Mouse (Mus musculus) midbrain, postnatal 0 days (tissue): Measurements from ENCODE around the gene Ltbp2. TPM values are rescaled to one million over a fixed set of nuclear protein-coding genes. Genes with fewer than 3 reads are reported as not detected.

Experiments
- ATAC-seq: fragments of 200-750 bp; cut with Nextera tagmentation; 2 replicates; pipeline ENCODE4 v1.8.0; 2017; ENCODE audit warnings: moderate number of reproducible peaks, mild to moderate bottlenecking, moderate TSS enrichment, moderate library complexity; ENCODE audit not compliant: low FRiP score
- DNase-seq: peaks from one replicate; pipeline ENCODE4 v3.0.0-alpha.2; 2015; ENCODE audit warnings: low spot score
- H3K27ac ChIP-seq: fragments of 300-500 bp; sonication (generic); 2 replicates; pipeline ENCODE4 v1.5.1; 2014; ENCODE audit warnings: low read depth, mild to moderate bottlenecking, low read length, mixed read lengths
- H3K27me3 ChIP-seq: fragments of 300-500 bp; sonication (generic); 2 replicates; pipeline ENCODE4 v1.6.1; 2014; ENCODE audit warnings: low read length, control low read depth, mixed read lengths; ENCODE audit not compliant: insufficient read depth
- H3K36me3 ChIP-seq: fragments of 300-500 bp; sonication (generic); 2 replicates; pipeline ENCODE4 v1.6.1; 2014; ENCODE audit warnings: low read length, control low read depth, mixed read lengths; ENCODE audit not compliant: insufficient read depth
- H3K4me1 ChIP-seq: fragments of 300-500 bp; sonication (generic); 2 replicates; pipeline ENCODE4 v1.6.1; 2014; ENCODE audit warnings: mild to moderate bottlenecking, control low read depth, antibody characterized with exemption, low read length, mixed read lengths; ENCODE audit not compliant: insufficient read depth
- H3K4me2 ChIP-seq: fragments of 300-500 bp; sonication (generic); 2 replicates; pipeline ENCODE4 v1.6.1; 2014; ENCODE audit warnings: low read depth, mild to moderate bottlenecking, low read length, mixed read lengths; ENCODE audit not compliant: poor library complexity, severe bottlenecking
- H3K4me3 ChIP-seq: fragments of 300-500 bp; sonication (generic); 2 replicates; pipeline ENCODE4 v1.5.1; 2014; ENCODE audit warnings: low read depth, mild to moderate bottlenecking, low read length, moderate library complexity
- H3K9ac ChIP-seq: fragments of 300-500 bp; sonication (generic); replicated peaks from 2 replicates; pipeline ENCODE4 v1.6.1; 2014; ENCODE audit warnings: mild to moderate bottlenecking, low read length, moderate library complexity, mixed read lengths; ENCODE audit not compliant: poor library complexity, severe bottlenecking
- H3K9me3 ChIP-seq: fragments of 300-500 bp; sonication (generic); 2 replicates; pipeline ENCODE4 v1.6.1; 2016; ENCODE audit warnings: low read length, control low read depth
- CTCF ChIP-seq: IDR thresholded peaks from 2 replicates; pipeline ENCODE4 v1.5.1; 2016; ENCODE audit warnings: antibody characterized with exemption, mild to moderate bottlenecking
- WGBS: fragments of 180-500 bp; shearing (Covaris S2); extraction: QIAGEN DNeasy Blood & Tissue Kit; methylation state at CpG from one replicate; pipeline ENCODE4 v1.1.7; 2014; 5-methylcytosine and 5-hydroxymethylcytosine counted together
- polyA plus RNA-seq: library from polyadenylated mRNA; unstranded; fragments of >200 nt; fragmentation: Nextera tagmentation; extraction: Ambion mirVana; gene quantifications from 2 replicates; pipeline ENCODE4 v1.2.1, GENCODE M21; 2015
- total RNA-seq: library from RNA; depleted of rRNA; stranded (reverse); fragments of >200 nt; gene quantifications from 2 replicates; pipeline ENCODE4 v1.2.3, GENCODE M21; 2014

The Ltbp2 gene
- total and polyA plus RNA-seq, 2 experiments from 2014 or later = 0.14 to 4.0 TPM

DNA sequence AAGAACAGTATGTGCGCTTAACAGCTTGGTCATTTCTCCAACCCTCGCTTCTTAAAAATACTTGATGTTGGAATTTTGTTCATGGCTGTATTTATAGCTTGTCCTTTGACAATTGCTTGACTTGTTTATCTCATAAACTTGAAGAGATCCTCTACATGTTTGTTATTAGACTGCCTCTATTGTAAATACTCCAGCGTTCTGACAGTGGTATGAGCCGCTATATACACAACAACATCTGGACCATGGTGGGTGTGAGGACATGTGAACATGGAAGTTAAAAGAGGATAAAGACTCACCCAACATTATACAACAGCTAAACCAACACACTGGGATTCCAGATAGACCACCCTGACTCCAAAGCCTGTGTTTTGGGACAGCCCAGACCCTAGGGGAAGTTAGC, 41.6 kb downstream of the Ltbp2 start:
- Histone ChIP-seq H3K4me2 (no peak overlapping the region), H3K9ac (no peak overlapping the region), H3K4me1 (no peaks in the 10 kb centered on the region), H3K9me3 (no peaks in the 10 kb centered on the region), H3K4me3 (no peak overlapping the region), H3K27ac (no peak overlapping the region), H3K27me3 (no peaks in the 10 kb centered on the region), H3K36me3 (no peaks in the 10 kb centered on the region)
- DNase-seq (no peak), ATAC-seq (no peak)
- TF ChIP-seq CTCF = no peak
- 93% methylated on average over 4 of the region's 4 CpGs for WGBS

DNA sequence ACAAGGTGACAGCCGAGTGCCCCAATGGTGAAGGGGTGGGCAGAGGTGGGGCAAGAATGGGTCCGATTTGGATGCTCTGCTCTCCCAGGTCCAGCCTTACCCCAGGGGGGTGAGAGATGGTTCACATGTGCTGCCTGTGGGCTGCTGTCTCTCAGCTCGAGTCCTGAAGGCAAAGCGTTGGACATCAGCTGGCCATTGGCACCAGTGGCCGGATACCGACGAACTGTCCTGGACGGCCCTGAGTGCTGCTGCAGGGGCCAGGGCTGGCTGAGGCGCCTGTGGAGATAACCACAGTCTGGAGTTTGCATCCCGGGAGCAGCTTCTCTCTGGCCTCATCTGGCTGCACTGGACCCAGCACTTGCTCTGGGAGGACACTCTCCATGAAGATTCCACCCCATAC, 44.7 kb downstream of the Ltbp2 start:
- Histone ChIP-seq H3K27ac (no peak overlapping the region), H3K4me1 (no peaks in the 10 kb centered on the region), H3K9me3 (no peaks in the 10 kb centered on the region), H3K36me3 (no peaks in the 10 kb centered on the region), H3K4me2 (no peak overlapping the region), H3K27me3 (no peaks in the 10 kb centered on the region), H3K4me3 (no peak overlapping the region), H3K9ac (no peak overlapping the region)
- no peak for TF ChIP-seq CTCF
- 84% methylated on average over 10 of the region's 10 CpGs for WGBS
- DNase-seq (no peak), ATAC-seq (no peak)

DNA sequence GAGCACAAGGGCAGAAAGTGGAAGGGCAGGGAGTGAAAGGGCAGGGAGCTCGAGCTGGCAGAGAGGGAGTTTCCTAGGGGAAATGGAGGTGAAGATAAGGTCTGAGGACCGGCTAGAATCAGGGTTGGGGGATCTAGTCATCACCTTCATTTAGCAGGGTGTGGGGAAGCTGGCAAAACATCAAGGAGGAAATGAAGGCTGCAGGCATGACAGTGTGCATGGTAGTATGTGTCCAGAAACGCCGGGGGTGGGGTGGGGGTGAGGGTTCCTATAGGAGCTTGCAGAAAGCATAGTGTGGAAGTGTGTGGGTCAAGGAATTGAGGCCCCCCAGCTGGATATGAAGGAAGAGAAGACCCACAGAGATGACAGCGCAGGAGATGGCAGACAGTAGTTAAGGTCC, 45.2 kb downstream of the Ltbp2 start:
- Histone ChIP-seq H3K4me2 (no peak overlapping the region), H3K9ac (no peak overlapping the region), H3K27ac (no peak overlapping the region), H3K9me3 (no peaks in the 10 kb centered on the region), H3K4me3 (no peak overlapping the region), H3K4me1 (no peaks in the 10 kb centered on the region), H3K27me3 (no peaks in the 10 kb centered on the region), H3K36me3 (no peaks in the 10 kb centered on the region)
- WGBS = 76% methylated on average over 5 of the region's 5 CpGs
- no peak for DNase-seq
- no peak for TF ChIP-seq CTCF
- no peak for ATAC-seq

DNA sequence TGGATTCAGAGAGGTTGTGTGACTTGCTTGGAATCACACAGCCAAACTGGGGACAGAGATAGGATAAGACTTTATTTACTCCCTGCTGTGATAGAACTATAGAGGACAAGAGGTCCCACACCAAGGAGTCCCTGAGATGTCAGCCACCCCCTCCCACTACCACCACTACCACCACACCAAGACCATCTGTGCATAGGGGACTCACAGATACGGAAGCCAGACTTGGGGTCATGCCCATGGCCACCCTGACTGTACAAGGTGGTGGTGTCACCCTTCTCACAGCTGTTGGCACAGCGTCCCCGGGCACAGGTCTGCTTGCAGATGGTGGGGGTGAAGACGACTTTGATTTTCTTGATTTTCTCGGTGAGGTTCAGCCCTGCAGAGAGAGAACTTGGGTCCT, 45.9 kb downstream of the Ltbp2 start:
- no peak overlapping the region for H3K4me2 ChIP-seq
- WGBS = 93% methylated on average over 5 of the region's 5 CpGs
- no peak for DNase-seq

DNA sequence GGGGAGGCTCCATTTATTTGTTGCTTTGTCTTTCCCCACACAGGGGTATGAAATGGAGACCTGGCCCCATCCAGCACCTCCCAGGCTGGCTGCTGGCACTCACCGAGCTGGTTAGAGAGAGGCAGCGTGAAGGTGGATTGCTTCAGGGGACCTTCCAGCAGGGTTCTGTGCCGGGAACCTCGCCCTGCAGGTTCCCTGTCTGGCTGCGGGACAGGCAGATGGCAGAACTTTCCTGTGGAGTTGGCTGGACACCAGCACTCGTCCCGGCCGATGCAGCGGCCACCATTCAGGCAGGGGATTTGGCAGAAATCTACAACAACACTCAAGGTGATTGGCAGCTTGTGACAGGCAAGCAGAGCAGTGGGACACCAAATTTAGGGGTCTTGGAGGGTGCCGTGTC, 46.4 kb downstream of the Ltbp2 start:
- H3K9ac ChIP-seq = no peak overlapping the region
- no peaks in the 10 kb centered on the region for H3K4me1 ChIP-seq
- TF ChIP-seq CTCF = no peak
- WGBS = 75% methylated on average over 10 of the region's 10 CpGs
- no peaks in the 10 kb centered on the region for H3K9me3 ChIP-seq
- H3K4me3 ChIP-seq = no peak overlapping the region
- H3K36me3 ChIP-seq = no peaks in the 10 kb centered on the region
- H3K27ac ChIP-seq = no peak overlapping the region
- no peak for DNase-seq
- no peaks in the 10 kb centered on the region for H3K27me3 ChIP-seq
- no peak for ATAC-seq
- no peak overlapping the region for H3K4me2 ChIP-seq

More for the DNA sequence above, 45.9 kb downstream of the Ltbp2 start:
- Histone ChIP-seq H3K27ac (no peak overlapping the region), H3K36me3 (no peaks in the 10 kb centered on the region), H3K27me3 (no peaks in the 10 kb centered on the region), H3K9ac (no peak overlapping the region), H3K9me3 (no peaks in the 10 kb centered on the region), H3K4me1 (no peaks in the 10 kb centered on the region), H3K4me3 (no peak overlapping the region)
- ATAC-seq = no peak
- TF ChIP-seq CTCF = no peak

DNA sequence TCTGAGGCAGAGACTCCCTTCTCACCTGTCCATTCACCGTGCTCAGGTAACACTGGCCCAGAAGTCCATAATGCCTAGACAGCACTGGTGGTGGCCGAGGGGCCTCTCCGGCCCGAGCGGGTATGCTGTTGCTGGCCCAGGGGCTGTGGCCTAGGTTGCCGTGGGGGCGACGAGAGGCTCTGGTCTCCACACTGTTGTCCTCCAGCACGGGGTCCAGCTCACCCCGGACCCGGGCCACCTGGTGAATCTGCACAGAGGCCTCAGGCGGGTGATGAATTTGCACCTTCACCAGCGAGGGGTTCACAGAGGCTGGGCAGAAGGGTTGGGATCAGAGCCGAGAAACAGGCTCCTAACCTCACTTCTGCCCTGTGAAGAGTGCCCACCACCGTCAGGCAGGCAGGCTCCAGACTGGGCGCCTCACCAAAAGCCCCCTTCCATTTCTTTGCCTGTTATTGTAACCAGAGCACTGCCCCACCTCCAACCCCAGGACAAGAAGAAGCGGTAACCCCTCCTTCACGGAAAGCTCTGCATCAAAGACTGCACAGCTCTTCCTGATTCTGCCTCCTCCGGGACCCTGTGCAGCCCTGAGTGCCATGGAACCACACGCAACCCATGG, 47.1 kb downstream of the Ltbp2 start:
- H3K4me3 ChIP-seq = no peak overlapping the region
- H3K9ac ChIP-seq = no peak overlapping the region
- no peaks in the 10 kb centered on the region for H3K9me3 ChIP-seq
- 81% methylated on average over 20 of the region's 20 CpGs for WGBS
- no peaks in the 10 kb centered on the region for H3K36me3 ChIP-seq
- no peak overlapping the region for H3K27ac ChIP-seq
- no peak for TF ChIP-seq CTCF
- no peak for DNase-seq
- H3K4me2 ChIP-seq = no peak overlapping the region
- H3K27me3 ChIP-seq = no peaks in the 10 kb centered on the region
- no peak for ATAC-seq
- no peaks in the 10 kb centered on the region for H3K4me1 ChIP-seq
